Mouse (Mus musculus): ENCODE measurements at regions not wholly inside any gene's neighbourhood (a gene's known extent, or its start where the extent isn't known, plus 50 kb on each side); places are given as distances from the start of the nearest gene placed in this dataset.

GRCm38 (mm10) chr10:125467503-125467902 is 78.2 kb upstream of the Slc16a7 start:
- Histone ChIP-seq H3K4me1 (replicated peaks) (no peaks in the 10 kb centered on the region), H3K9me3 (no peaks in the 10 kb centered on the region), H3K36me3 (no peaks in the 10 kb centered on the region), H3K27me3 (no peaks in the 10 kb centered on the region), H3K9ac (no peak overlapping the region), H3K27ac (replicated peaks) (no peak overlapping the region), H3K4me3 (no peak overlapping the region), H3K4me2 (no peak overlapping the region)
- no peak for ATAC-seq (ENCODE audit: low read depth)
- 88% methylated on average over 5 of the region's 5 CpGs for WGBS

- no peak for ATAC-seq (ENCODE audit: low read depth)
- Histone ChIP-seq H3K4me3 (no peak overlapping the region), H3K36me3 (no peaks in the 10 kb centered on the region), H3K27ac (replicated peaks) (no peak overlapping the region), H3K9me3 (no peaks in the 10 kb centered on the region), H3K4me1 (replicated peaks) (no peaks in the 10 kb centered on the region), H3K27me3 (no peaks in the 10 kb centered on the region), H3K9ac (no peak overlapping the region), H3K4me2 (no peak overlapping the region)
- 77% methylated on average over 3 of the region's 3 CpGs for WGBS
These were observed 99.1 kb upstream of the Slc16a7 start for GRCm38 (mm10) chr10:125488350-125488749.

GRCm38 (mm10) chr10:125490395-125490794 is 101.1 kb upstream of the Slc16a7 start:
- Histone ChIP-seq H3K27ac (replicated peaks) (no peak overlapping the region), H3K9ac (no peak overlapping the region), H3K4me3 (no peak overlapping the region), H3K4me1 (replicated peaks) (no peaks in the 10 kb centered on the region), H3K36me3 (no peaks in the 10 kb centered on the region), H3K27me3 (no peaks in the 10 kb centered on the region), H3K4me2 (no peak overlapping the region), H3K9me3 (no peaks in the 10 kb centered on the region)
- 37% methylated on average over 4 of the region's 4 CpGs for whole genome bisulfite sequencing
- ATAC-seq (ENCODE audit: low read depth): no peak

GRCm38 (mm10) chr10:125494489-125494888 is 105.2 kb upstream of the Slc16a7 start:
- Histone ChIP-seq H3K4me2 (no peak overlapping the region), H3K27me3 (no peaks in the 10 kb centered on the region), H3K27ac (replicated peaks) (no peak overlapping the region), H3K9ac (no peak overlapping the region), H3K4me3 (no peak overlapping the region), H3K36me3 (no peaks in the 10 kb centered on the region), H3K9me3 (no peaks in the 10 kb centered on the region), H3K4me1 (replicated peaks) (no peaks in the 10 kb centered on the region)
- ATAC-seq (ENCODE audit: low read depth): no peak
- WGBS: 68% methylated on average over 4 of the region's 4 CpGs

- Histone ChIP-seq H3K27me3 (no peaks in the 10 kb centered on the region), H3K9ac (no peak overlapping the region), H3K27ac (replicated peaks) (no peak overlapping the region), H3K9me3 (no peaks in the 10 kb centered on the region), H3K4me3 (no peak overlapping the region), H3K4me2 (no peak overlapping the region), H3K4me1 (replicated peaks) (0 out of 2 replicates have a peak, but pooled peaks cover 3% of the 10 kb centered on the region), H3K36me3 (no peaks in the 10 kb centered on the region)
- WGBS: 40% methylated on average over 1 of the region's 1 CpGs
- ATAC-seq (ENCODE audit: low read depth): no peak
These were observed 109.1 kb upstream of the Slc16a7 start for GRCm38 (mm10) chr10:125498347-125498746.

GRCm38 (mm10) chr10:125500338-125500737 is 111.1 kb upstream of the Slc16a7 start:
- H3K9ac ChIP-seq: no peak overlapping the region
- H3K27ac ChIP-seq (replicated peaks): no peak overlapping the region
- no peak overlapping the region for H3K4me2 ChIP-seq
- no peaks in the 10 kb centered on the region for H3K27me3 ChIP-seq
- no peaks in the 10 kb centered on the region for H3K9me3 ChIP-seq
- H3K4me1 ChIP-seq (replicated peaks): 0 out of 2 replicates have a peak, but pooled peaks cover 3% of the 10 kb centered on the region
- H3K36me3 ChIP-seq: no peaks in the 10 kb centered on the region
- H3K4me3 ChIP-seq: no peak overlapping the region
- no peak for ATAC-seq (ENCODE audit: low read depth)
- 64% methylated on average over 4 of the region's 4 CpGs for WGBS

- no peak overlapping the region for H3K4me3 ChIP-seq
- no peak for ATAC-seq (ENCODE audit: low read depth)
- no peak overlapping the region for H3K27ac ChIP-seq (replicated peaks)
- no peaks in the 10 kb centered on the region for H3K9me3 ChIP-seq
- H3K4me1 ChIP-seq (replicated peaks): no peaks in the 10 kb centered on the region
- H3K27me3 ChIP-seq: no peaks in the 10 kb centered on the region
- no peak overlapping the region for H3K9ac ChIP-seq
- 81% methylated on average over 5 of the region's 5 CpGs for WGBS
- no peaks in the 10 kb centered on the region for H3K36me3 ChIP-seq
- H3K4me2 ChIP-seq: no peak overlapping the region
These were observed 125.8 kb upstream of the Slc16a7 start for GRCm38 (mm10) chr10:125515026-125515425.

GRCm38 (mm10) chr10:125530876-125531275 is 141.6 kb upstream of the Slc16a7 start:
- ATAC-seq (ENCODE audit: low read depth): no peak
- H3K36me3 ChIP-seq: no peaks in the 10 kb centered on the region
- H3K4me1 ChIP-seq (replicated peaks): no peaks in the 10 kb centered on the region
- H3K4me3 ChIP-seq: no peak overlapping the region
- H3K9ac ChIP-seq: no peak overlapping the region
- no peaks in the 10 kb centered on the region for H3K27me3 ChIP-seq
- H3K9me3 ChIP-seq: no peaks in the 10 kb centered on the region
- no peak overlapping the region for H3K27ac ChIP-seq (replicated peaks)
- H3K4me2 ChIP-seq: no peak overlapping the region
- 91% methylated on average over 6 of the region's 6 CpGs for WGBS

- H3K4me2 ChIP-seq: no peak overlapping the region
- WGBS: 52% methylated on average over 1 of the region's 1 CpGs
- no peak overlapping the region for H3K9ac ChIP-seq
- no peaks in the 10 kb centered on the region for H3K27me3 ChIP-seq
- no peaks in the 10 kb centered on the region for H3K9me3 ChIP-seq
- no peak overlapping the region for H3K27ac ChIP-seq (replicated peaks)
- H3K4me1 ChIP-seq (replicated peaks): no peaks in the 10 kb centered on the region
- H3K36me3 ChIP-seq: no peaks in the 10 kb centered on the region
- ATAC-seq (ENCODE audit: low read depth): no peak
- H3K4me3 ChIP-seq: no peak overlapping the region
These were observed 149.1 kb upstream of the Slc16a7 start for GRCm38 (mm10) chr10:125538316-125538715.

- no peak overlapping the region for H3K4me3 ChIP-seq
- H3K27ac ChIP-seq (replicated peaks): no peak overlapping the region
- no peaks in the 10 kb centered on the region for H3K27me3 ChIP-seq
- H3K36me3 ChIP-seq: no peaks in the 10 kb centered on the region
- no peak overlapping the region for H3K4me2 ChIP-seq
- no peaks in the 10 kb centered on the region for H3K9me3 ChIP-seq
- no peak overlapping the region for H3K9ac ChIP-seq
- no peak for ATAC-seq (ENCODE audit: low read depth)
- WGBS: 35% methylated on average over 7 of the region's 7 CpGs
- no peaks in the 10 kb centered on the region; the same call in 1 of the 2 replicates for H3K4me1 ChIP-seq (replicated peaks)
These were observed 197.4 kb upstream of the Slc16a7 start for GRCm38 (mm10) chr10:125586489-125587147.

GRCm38 (mm10) chr10:125593006-125593405 is 203.7 kb upstream of the Slc16a7 start:
- 82% methylated on average over 5 of the region's 5 CpGs for WGBS
- Histone ChIP-seq H3K4me3 (no peak overlapping the region), H3K27me3 (no peaks in the 10 kb centered on the region), H3K9ac (no peak overlapping the region), H3K4me2 (no peak overlapping the region), H3K4me1 (replicated peaks) (no peaks in the 10 kb centered on the region), H3K36me3 (no peaks in the 10 kb centered on the region), H3K27ac (replicated peaks) (no peak overlapping the region), H3K9me3 (no peaks in the 10 kb centered on the region)
- ATAC-seq (ENCODE audit: low read depth): no peak

GRCm38 (mm10) chr10:125607787-125608617 is 218.7 kb upstream of the Slc16a7 start:
- WGBS: 50% methylated on average over 10 of the region's 10 CpGs
- H3K27ac ChIP-seq (replicated peaks): peak overlapping the region; percentile 42; the same call in 1 of the 2 replicates
- H3K4me1 ChIP-seq (replicated peaks): peaks cover 7% of the 10 kb centered on the region; the same call in 1 of the 2 replicates
- peak; percentile 91 for ATAC-seq (ENCODE audit: low read depth)
- H3K36me3 ChIP-seq: no peaks in the 10 kb centered on the region
- H3K27me3 ChIP-seq: no peaks in the 10 kb centered on the region
- no peak overlapping the region for H3K4me2 ChIP-seq
- H3K9ac ChIP-seq: no peak overlapping the region
- H3K9me3 ChIP-seq: no peaks in the 10 kb centered on the region
- no peak overlapping the region for H3K4me3 ChIP-seq

Data from neural tube, embryonic 13.5 days (tissue).